Mouse (Mus musculus) left cerebral cortex, adult 18-20 months (tissue): ENCODE measurements around the gene Cpxm1. TPM values are rescaled to one million over a fixed set of nuclear protein-coding genes. Genes with fewer than 3 reads are reported as not detected.
A peak's percentile ranks its signal among the peaks of the same experiment; 100 is the strongest.
"Not testable (repeated sequence)": the region's sequence is repeated elsewhere in the genome, so short reads cannot be mapped to it uniquely, and the experiment has no call there.

Experiments used
- DNase-seq, 2 experiments: peaks; one replicate each; pipeline ENCODE4 v3.0.0; 2021 to 2022; ENCODE audit warnings: low spot score in 2 of 2, mixed read lengths in 1 of 2
- total RNA-seq, 2 experiments: library from RNA; stranded (reverse); gene quantifications; 2 replicates each; pipeline ENCODE4 v1.2.3; 2021

Gene Cpxm1
- total RNA-seq, 2 experiments from 2014 or later: 6.1 to 7.8 TPM

DNA sequence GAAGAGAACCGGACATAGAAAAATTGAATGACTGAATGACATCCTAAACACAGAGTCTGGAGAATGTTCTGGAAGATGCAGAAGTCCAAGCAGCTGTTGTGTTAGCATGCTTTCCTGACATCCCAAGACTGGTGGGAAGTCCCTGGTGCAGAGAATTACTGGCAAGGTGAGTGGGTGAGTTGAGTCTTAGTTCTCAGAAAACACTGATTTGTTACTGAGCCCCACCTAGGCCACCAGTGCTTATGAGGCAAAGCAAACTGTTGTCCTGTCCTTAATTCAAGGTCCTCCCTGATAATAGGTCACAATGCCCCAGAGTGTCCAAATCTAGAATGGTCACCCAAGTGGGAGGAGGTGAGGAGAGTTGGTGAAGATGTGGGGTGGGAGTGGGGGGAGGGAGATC is 7.6 kb upstream of the Cpxm1 start, which contains the start of the genes Gm28372 and 1700020A23Rik:
TSS of gene Gm28372 (plus strand) at position 301 of the 400 bp plus-strand sequence.
TSS of gene 1700020A23Rik (plus strand) at position 321 of the 400 bp plus-strand sequence.
- DNase-seq: no peak

DNA sequence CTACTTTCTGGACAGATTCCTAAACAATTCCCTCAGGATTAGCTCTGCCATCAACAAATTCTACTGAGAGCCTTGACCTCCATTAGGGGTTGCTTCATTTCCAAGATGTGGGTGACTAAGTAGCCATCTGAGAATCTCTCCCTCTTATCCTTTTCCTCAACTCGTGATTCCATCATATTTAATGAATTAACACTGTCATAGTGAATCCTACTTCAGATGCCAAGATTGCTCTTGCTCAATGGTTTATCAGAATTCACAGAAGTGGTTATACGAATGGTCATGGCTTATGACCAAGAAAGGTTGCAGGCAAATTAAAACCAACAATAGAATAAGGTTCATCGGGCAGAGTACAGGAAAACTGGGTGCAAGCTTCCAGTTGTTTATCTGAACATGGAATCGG is 4.5 kb upstream of the Cpxm1 start:
- DNase-seq: no peak

DNA sequence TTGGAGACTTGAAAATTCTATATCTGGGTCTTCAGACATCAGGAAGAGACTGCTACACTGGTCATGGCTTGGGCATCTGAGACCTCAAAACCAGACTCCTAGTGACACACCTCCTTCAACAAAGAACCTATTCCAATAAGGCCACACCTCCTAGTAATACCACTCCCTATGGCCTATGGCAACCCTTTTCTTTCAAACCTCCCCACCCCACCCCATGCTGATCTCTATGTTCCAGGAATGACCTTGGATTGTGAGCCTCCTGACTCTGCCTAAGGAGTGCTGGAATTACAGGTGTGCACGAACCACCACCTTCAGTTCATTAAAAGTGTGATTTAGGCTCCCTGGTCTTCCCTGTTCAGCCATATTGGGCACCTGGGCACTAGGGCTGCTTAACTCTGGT is 2.7 kb upstream of the Cpxm1 start:
- no peak for DNase-seq

DNA sequence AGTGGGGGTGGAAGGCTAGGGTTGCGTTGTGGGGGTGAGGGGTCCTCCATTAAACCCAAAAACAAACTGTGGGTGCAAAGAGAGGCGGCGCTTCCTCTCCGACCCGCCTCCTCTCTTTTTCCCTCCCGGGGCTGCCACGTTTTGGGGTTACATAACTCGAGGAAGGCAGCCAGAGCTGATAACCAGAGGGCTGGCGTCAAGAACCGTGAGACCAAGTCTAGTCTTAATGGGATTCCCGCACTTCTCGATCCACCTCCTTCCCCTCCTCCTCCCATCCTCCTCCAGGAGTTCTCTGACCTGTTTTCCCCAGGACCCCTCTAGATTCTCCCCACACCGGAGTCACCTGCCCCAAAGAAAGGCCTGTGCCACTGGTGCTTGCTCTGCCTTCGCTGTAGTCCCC is 717 bp upstream of the Cpxm1 start:
- DNase-seq: peak in 1 of 2 experiments; percentile 39

DNA sequence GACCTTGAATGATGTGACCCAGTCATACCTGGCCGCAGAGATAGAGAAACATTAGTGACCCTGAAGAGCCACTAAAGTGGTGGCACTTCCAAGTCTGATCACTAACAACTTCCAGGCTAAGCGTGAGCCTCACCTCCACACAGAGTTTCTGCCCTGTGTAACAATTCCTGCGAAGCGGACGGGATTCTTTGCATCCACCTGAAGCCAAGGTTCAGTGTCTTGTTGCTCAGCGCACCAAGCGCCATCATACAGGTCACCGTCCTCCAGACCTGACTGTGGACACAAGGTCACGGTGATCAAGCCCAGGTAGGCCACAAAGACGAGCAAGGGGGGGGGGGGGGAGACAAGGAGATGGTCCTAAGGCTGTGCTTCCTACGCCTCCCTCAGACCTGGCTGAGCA is 1.7 kb downstream of the Cpxm1 start:
- DNase-seq: no peak

DNA sequence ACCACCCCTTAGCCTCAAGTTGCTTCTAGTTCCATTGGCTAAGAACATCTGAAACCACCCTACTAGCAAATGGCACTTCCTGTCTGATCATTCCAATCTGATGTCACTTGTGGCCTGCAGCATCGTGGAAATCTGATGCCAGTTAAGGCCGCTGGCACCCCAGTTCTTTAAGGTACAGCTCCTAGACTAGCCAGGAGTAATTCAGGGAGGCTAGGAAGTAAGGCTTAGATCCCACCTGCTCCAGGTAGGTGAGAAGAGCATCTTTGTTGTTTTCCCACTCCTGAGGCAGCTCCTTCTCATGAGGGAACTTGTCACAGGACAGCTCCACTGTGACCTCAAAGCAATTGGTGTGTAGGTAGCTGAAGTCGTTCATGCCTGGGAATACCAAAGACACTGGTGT is 4.5 kb downstream of the Cpxm1 start:
- DNase-seq: no peak

DNA sequence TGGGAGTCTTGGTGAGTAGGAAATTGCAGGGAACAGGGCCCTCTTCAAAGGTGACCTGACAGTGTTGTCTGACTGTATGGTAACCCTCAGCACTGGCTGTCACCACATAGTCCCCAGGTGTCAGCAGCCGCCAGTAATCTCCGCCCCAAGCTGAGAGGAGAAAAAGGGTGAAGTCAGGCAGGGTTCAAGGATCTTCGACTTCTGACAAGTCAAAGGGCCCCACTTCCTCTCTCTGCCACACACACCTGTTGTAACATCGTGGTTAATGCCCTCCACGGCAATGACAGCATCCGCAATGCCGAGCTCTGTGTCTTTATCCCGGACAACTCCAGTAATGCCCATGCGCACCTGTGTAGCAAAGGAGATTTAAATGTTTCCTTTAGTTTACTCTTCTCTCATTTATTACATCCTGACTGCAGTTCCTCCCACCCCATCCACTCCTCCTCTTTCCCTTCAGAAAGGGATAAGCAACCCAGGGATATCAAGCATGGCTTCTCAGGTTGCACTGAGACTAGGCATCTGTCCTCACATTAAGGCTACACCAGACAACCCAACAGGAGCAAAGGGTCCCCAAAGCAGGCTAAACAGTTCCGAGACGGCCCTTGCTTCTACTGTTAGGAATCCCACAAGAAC is 6.3 kb downstream of the Cpxm1 start:
- no peak for DNase-seq

DNA sequence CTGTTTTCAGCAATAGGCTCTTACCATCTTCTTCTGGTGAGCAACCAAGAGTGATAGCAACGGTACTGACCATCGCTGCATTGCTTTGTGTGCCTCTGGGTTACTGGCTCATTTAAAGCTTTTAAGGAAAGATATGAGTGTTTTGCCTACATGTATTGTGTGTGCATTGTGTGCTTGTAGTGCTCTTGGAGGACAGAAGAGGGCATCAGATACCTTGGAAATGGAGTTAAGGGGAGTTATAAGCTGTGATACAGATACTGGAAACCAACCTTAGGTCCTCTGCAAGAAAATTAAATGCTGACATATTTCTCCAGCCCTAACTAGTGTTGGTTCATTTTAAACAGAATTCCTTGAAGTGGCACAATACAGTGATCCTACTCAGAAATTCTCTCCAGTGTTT is 8.6 kb downstream of the Cpxm1 start:
- no peak for DNase-seq

DNA sequence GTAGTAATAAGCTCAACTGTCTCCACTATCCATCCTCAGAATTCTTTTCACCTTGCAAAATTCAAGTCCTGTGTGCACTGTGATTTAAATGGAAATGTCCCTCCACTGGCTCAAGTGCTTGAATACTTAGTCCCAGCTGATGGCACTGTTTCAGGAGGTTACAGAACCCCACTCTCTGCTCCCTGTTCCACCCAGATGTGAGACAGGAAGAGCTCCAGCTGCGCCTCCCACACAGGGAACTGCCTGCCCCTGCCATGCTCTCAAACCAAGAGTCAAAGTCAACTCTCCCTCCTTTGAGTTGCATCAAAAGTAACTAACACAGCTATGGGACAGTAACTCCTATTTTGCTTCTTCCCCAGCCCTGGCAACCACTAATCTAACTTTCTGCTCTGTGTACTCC is 11.2 kb downstream of the Cpxm1 start:
- DNase-seq: no peak

DNA sequence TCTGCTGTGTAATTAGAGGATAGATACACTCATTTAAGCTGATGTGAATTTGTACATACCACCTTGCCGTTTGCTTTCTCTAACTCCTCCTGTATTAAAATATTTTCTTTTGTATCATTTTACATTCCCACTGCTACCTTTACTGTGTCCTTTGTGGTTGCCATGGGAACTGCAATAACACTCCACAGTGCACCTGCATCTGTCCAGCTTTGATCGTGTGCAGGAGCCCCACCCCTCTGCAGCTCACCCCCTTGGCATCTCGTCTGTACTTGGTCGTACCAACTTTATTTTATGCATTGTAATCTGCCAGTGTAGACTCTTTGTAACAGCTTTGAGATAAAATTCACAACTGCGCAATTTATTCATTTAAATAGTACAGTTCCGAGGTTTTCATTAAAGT is 13.5 kb downstream of the Cpxm1 start:
- DNase-seq: no peak

DNA sequence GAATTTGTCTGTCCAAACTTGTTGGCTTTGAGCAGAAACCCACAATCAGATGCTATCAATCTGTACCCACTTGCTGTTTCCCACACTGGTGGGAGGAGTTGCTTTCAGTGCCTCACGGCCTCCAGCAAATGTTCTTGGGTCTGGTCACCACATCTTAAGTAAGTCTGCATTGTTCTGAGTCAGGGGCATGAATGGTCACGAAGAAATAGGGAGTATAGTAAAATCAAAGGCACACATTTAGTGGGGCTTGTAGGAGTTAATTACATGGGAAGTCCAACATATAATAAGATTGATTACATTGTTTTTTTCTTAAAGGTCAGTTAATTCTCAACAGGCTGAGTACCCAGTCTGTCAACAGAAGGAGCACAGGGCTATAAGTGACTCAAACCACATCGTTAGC is 14.2 kb downstream of the Cpxm1 start:
- no peak for DNase-seq

DNA sequence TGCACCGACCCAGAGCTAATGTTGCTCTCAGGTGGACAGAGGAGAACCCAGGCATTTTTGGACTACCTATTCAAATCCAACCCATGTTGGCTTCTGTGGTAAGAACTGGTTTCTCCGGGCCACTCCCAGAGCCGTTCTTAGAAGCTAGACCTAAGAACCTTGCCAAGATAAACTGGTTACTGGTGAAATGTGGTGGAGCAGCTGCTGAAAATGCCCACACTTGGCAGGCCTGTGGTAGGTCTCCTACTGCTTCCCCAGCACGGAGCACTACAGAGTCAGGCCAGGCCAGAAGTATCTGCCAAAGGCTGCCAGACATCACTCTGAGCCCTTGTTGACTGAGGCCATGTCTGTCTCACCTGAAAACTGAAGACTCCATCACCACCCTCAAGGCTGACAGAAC is 22.4 kb downstream of the Cpxm1 start:
- no peak for DNase-seq

DNA sequence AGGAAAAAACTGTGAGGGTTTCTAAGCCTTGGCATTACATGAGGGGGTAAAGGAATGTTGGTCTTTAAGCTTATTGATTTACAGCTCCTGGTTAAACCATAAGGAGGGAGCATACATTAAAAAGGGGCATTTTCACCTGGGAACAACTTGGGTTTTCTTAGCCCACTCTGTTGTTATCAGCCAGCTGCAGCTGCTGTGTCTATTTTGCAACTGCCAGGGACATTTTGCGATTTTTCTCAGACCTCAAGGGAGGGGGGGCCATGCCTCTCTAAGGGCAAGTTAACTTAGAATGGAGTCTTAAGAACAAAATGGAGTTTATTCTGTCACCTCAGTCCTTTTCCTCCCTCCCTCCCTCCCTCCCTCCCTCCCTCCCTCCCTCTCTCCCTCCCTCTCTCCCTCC is 24.3 kb downstream of the Cpxm1 start:
- not testable (repeated sequence) for DNase-seq

DNA sequence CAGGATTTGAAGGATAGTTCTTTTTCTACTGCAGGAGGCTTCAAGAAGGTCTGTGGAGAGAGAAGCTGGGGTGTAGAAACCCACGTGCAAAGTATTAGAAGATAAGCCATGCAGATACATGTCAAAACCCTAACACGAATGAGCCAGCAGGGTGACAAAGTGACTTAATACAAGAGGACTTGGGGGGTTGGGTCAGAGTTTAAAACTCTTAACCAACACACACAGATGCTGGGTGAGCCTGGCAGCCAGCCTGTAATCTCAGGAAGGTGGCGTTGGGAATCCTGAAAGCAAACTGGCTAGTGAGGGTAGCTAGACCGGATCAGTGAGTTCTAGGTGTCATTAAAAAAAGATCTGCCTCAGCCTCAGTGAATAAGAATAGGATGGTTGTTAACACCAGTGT is 30.0 kb downstream of the Cpxm1 start:
- DNase-seq: no peak

DNA sequence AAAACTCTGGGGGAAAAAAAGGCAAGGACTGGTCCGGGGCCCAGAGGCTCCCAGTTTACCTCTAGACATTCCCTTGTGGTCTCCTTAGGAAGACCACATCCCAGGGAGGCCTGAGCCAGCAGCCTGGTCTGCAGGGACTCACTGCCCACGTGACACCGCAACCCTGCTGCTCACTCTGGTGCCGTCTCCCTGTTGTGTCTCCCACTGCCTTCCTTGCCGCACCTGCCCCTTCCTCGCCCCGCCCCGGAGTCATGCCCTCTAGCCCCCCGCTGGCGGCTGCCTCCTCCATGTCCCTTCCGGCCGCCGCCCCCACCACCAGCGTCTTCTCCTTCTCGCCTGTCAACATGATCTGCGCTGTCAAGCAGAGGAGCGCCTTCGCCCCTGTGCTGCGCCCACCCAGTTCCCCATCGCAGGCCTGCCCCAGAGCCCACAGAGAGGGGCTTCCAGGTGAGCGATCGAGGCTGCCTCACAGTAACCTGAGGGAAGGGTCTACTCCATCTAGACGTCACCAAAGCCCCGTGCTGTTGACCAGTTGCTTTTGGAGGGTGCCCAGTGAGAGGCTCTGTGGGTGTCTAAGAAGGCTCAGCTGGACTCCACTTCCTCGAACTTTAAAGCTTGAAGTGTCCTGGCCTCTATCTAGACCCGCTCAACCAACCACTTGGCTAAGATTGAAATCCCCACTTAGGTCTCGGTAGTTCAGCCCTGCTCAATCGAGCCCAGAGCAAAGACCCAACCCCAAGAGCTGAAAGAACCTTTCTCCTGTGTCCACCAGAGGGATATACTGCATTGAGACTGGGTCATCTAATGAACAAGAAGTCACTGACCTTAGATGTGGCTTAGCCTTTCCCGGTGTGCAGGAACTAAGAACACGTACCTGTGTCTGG is 31.9 kb downstream of the Cpxm1 start:
- DNase-seq: no peak

DNA sequence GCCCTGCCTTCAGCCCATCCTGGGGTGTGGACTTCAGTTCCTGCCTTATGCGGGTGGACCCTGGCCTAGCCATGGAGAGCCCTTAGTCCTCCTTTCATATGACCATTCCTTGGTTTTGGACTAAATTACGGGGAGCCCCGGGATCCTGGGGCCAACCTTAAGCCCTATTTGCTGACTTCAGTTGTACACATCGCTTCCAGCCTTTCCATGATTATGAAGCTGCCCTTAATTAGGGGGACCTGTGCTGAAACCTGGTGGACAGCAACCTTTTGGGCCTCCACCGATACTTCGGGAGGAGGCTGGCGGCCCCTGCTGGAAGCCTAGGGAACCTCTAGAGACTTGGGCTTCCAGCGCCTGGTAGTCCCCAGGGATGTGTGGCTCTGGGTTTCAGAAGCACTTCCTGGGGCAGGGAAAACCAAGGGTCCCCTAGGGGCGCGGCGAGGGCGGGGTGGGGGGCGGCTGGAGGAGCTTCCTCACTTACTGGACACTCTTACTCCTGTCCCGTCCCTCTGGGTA is 34.8 kb downstream of the Cpxm1 start:
- peak; percentile 48 to 61 for DNase-seq

DNA sequence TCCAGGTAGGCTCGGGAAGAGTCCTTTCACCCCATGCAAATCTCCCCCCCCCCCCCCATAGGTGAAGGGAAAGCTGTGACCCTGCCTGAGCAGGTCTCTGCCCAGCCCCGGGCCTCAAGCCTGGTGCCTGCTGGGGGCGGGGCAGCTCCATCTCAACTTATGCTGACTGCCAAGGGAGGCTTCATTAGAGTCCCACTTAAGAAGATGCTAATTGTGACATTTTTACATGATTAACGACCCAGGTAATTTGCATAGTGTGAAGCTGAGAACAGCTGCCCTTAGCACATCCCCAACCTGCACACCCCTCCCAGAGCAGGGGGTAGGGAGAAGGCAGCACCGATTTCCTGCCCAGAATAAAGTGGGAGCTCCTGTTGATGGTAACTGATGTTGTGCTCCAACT is 38.5 kb downstream of the Cpxm1 start:
- no peak for DNase-seq

DNA sequence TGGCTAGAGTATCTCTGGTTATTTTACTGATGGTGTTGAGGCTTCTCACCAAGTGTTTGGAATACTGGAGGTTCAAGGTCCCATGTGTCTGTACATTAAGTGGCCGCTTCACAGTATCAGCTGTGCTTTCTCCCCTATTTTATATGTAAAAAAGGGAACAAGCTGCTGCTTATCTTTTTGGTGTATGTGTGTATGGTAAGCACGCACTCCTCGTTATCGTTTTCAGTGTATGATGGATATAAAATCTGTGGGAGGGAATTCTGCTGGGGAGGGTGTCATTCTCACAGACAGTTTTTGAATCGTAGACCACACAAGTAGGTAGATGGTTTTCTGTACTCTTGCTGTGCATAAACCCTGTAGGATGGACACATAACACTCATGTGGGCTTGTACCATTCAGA is 39.8 kb downstream of the Cpxm1 start:
- DNase-seq: no peak

DNA sequence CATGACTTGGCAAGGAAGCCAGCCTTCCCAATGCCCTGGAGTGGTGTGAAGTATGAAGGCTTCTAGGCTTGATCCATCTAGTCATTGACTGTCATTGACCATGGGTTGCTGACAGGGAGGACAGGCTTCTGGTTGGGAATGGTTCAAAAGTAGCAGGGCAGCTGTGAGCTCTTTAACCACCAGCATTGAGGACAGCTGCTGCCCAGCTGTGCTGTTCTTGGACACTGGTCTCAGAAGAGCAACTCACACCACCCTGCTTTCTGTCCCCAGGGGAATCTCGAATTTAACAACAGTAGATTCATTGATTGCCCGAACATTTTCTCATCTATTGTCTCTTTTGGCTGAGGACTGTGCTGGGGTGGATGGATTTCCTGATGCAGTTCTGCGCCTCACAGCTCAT is 43.5 kb downstream of the Cpxm1 start:
- no peak for DNase-seq

DNA sequence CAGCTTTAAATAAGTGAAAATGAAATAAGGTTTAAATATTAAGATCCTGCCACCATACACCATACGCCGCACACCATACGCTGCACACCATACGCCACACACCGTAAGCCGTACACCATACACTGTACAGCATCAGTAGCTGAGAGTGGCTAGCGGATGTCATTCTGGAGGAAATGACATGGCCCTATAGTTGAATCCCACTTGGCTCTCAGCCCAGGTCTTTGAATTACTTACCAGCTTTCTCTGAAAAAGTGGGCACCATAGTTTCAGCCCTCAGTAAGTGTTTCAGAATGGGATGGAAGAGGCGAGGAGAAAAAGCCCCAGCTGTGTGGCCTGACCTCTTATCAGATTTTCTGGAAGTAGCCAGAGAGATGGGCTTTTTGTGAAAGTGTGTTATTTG is 44.0 kb downstream of the Cpxm1 start:
- DNase-seq: no peak

DNA sequence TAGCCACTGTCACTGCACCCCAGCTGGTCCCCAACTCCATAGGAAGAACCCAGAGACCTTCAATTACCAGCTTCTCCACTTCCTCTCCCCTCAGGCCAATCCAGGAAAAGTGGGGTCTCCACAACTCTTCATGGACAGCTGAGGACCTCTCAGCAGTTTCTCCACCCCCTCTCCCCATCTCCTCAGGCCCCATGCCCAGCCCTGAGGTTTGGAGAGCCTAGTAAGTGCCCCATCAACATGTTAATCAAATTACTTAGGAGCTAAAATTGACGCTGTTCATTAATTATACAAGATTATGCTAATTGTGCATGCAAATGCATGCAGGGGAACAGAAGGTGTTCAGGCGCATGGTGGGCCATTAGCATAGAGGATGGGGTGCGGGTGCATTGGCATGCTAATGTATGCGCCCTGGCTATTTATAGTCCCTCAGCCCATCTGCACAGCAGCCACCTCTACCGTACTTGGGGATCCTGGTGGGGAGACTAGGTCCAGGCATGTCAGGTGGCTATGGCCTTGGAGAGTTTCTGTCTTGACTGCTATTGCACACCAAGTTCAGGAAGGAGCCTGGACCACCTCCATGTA is 45.5 kb downstream of the Cpxm1 start:
- peak; percentile 10 to 26 for DNase-seq

DNA sequence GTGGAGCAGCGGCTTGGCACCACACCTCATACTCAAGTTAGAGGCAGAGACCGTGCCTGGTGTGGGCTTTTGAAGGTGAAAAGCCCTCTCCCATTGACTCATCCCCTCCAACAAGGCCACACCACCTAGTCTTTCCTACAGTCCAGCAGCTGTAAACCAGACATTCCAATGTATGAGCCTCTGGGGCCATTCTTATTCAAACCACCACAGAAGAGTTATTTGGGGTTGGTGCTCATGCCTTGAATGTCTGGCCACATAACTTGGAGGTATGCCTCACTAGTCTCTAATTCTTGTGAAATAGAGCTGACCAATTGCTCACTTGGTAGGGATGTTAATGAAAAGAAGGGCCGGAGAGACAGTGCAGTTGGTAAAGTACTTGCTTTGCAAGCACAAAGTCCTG is 47.0 kb downstream of the Cpxm1 start:
- DNase-seq: no peak
